Mouse (Mus musculus) right cerebral cortex, postnatal 10 days (tissue): ENCODE data around the gene Birc6.

Experiments
- DNase-seq, 2 experiments: peaks; one replicate each; pipeline ENCODE4 v3.0.0; 2021; ENCODE audit warnings: low spot score in 2 of 2

Birc6 gene

GRCm38 (mm10) chr17:74527729-74528607 lies at the start of gene Birc6:
TSS of gene Birc6 (plus strand) at chr17:74528295.
- DNase-seq: peak; percentile 100

DNA sequence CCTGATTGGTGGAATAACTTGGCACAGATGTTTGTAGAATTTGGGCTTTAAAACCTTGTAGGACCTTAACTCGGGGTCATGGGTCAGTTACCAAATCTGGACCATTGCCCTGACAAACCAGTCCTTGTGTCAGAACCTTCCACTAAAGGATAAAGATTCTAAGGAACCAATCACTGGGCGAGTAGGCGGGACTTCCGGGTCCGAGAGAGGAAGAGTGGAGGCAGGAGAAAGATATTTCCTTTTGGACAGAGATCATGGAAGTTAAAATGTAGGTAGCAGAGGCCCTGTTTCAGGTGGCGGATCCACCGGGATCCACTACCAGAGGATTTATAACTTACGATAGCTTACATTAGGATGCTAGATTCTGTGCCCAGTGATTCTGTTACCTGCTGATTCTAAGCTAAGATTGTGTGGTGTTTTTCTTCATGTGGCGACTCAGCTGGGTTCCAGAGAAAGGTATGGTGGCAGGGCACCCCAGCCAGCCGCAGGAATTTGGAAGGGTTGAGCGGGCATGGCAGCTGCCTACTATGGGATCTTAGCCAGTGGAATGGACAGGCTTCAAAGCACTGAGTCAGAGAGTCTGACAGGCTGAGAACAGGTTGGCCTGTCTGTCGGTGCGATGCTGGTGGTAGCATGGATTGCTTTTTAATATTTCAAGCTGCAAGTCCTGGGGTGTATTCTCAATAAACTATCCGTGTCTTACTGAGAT lies 47.6 kb upstream of the Birc6 start:
- DNase-seq: no peak

DNA sequence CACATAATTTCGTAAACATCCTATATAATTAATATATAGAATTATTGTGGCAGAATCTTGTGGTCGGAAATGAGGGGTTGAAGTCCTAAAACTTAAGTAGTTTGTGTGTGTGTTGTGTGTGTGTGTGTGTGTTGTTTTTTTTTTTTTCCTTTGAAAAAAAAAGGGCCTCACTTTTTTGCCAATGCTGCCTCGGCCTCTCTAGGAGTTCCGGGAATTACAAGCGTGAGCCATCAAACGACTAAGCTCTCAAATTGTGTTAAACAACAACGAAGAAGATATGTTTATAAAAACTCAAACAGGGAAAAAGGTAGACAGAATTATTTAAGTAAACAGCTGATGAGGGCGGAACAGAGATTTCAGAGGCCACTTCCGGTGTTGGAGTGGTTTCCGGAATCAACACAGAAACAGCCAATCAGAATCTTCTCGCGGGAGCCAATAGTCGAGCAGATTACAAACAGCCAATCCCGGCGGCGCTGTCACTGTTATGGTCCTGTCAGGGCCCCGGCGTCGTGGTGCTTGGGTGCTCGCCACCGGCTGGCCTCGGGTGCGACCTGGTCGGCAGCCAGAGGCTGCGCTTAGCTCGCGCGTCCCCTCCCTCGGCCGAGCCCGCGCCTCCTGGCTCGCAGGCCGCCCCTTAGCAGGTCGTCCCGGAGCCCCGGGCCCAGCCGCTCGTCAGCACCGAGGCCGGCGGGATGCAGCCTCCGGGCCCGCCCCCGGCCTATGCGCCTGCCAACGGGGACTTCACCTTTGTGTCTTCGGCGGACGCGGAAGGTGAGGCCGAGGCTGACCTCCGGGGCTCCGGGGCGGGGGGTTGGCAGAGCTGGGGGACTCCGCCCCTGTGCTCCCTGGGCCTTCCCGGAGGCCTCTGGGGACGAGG lies 38.8 kb upstream of the Birc6 start, which contains the start of gene Yipf4:
TSS of gene Yipf4 (plus strand) at position 470 of the 877 bp plus-strand sequence.
- peak; percentile 98 for DNase-seq

DNA sequence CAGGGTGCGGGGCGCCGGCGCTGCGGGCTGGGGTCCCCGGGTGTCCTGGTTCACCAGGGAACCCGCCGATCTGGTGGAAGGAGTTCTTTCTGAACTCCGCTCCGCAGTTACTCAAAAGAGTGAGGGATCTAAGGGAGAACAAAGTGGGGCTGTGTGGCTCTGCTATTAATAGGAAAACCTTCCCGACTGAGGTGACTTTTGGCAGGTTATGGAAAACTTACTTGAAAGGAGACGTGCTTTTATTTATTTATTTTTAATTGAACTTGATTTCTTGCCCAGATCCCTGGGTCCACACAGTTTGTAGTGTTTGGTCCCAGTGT lies 38.2 kb upstream of the Birc6 start:
- no peak for DNase-seq

GRCm38 (mm10) chr17:74491565-74491964 lies 36.5 kb upstream of the Birc6 start:
- no peak for DNase-seq

- DNase-seq: no peak
Observed at GRCm38 (mm10) chr17:74500204-74500603, 27.9 kb upstream of the Birc6 start.

GRCm38 (mm10) chr17:74501085-74501484 lies 27.0 kb upstream of the Birc6 start:
- DNase-seq: no peak

DNA sequence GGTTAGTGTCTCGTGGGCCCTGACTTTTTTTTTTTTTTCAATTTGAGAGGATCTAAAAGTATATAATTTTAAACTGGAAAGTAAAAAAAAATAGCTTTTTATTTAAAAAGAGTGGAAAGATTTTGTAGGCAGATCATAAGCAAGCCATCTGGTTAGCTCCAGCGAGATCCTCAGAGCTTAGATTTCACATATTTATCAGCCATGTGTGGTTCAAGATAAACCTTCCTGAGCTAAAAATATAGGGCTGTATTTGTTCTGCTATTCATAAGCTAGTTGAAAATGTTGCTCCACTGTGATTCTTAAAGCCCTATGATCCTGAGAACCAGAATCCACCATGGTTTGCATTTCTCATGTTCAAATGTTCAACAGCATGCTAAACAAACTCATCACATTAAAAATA lies 20.2 kb upstream of the Birc6 start:
- peak in 1 of 2 experiments; percentile 61 for DNase-seq

GRCm38 (mm10) chr17:74508600-74508999 lies 19.5 kb upstream of the Birc6 start:
- DNase-seq: no peak

GRCm38 (mm10) chr17:74512308-74512707 lies 15.8 kb upstream of the Birc6 start:
- DNase-seq: no peak

- DNase-seq: no peak
Observed at GRCm38 (mm10) chr17:74522797-74523723, 5.0 kb upstream of the Birc6 start.

GRCm38 (mm10) chr17:74526117-74526516 lies 2.0 kb upstream of the Birc6 start:
- no peak for DNase-seq

DNA sequence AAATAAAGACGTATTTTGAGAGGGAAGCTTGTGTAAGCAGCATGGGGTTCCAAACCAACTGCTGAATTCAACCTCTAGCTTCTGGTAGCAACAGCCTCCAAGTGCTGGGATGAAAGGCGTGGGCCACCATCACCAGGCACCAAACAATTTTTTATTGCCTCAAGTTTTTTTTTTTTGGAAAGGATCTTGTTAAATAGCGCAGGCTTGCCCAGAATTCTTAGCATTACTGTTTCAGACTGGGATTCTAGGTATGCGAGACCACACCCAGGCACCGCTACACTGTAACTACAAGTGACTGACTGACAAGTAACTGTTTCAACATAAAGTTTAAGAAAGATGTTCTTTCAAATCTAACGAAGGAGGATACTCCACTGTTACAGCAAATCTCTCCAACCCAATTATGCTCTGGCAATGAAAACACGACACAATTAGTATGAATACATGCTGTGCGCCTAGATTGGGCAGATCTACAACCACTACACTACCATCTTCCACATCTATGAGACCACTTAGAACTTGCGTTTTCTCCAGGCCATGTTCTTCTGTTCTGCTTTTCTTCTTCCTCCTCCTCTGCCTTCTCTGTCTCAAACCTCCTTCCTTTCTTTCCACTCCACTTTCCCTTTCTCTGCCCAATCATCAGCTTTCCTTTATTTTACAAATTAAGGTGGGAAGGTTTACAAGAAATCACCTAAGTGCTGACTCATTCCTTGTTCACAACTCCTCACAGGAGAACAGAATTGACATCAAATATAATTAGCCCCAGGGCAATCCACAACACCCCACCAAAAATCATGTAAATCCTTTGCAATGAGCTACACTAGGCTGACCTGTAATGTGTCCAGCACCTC lies 1.1 kb upstream of the Birc6 start:
- no peak for DNase-seq

DNA sequence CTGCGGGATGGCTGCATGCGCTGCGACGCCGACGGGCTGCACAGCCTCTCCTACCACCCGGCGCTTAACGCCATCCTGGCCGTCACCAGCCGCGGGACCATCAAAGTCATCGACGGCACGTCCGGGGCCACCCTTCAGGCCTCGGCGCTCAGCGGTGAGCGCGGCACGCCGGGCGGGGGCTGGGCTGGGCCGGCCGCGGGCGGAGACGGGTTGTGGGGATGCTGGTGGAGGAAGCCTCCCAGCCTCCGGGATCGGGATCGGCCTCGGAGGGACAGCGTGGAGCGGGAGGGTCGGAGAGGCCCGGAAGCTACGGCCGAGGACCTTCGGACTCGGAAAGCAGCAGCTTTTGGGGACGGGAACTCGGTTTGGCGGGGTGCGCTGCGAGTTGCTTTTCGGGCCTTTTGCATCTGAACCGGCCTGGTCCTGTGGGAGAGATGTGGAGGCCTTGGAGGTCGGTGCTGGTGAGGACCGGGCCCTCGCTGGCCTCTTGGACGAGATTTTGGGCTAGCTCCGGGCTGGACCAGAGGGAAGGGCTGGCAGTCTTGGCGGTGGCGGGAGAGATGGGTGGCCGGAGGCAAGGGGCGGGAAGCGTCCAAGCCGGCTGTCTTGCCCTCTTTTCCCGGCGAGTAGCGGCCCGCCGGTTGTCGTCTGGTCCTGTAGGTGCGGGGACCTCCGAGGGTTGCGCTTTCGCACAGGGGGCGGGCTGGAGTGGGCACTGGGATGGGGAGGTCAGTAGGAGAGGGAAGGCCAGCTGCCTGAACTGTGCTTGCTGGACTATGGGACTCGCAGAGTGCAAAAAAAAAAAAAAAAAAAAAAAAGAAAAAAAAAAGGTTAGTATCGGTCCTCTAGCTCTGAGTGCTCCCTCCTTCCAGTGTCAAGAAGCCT lies 795 bp downstream of the Birc6 start:
- peak in 1 of 2 experiments; percentile 55 for DNase-seq

DNA sequence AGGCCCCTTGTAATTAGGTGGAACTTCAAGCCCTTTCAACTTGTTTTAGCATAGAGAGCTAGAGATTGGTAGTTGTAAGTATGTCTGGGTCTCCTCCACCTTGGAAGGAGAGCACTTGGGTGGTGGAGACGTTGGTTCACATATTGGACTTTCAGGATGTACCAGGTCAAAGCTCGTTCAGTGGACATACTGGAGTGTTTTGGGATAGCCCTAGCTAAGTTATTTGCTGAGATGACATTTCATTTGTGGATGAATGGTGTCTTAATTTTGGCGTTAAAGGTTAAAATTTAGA lies 1.4 kb downstream of the Birc6 start:
- no peak for DNase-seq

- no peak for DNase-seq
Observed at GRCm38 (mm10) chr17:74534971-74535370, 6.9 kb downstream of the Birc6 start.

- DNase-seq: no peak
Observed at GRCm38 (mm10) chr17:74537526-74537925, 9.4 kb downstream of the Birc6 start.

GRCm38 (mm10) chr17:74543615-74544014 lies 15.5 kb downstream of the Birc6 start:
- no peak for DNase-seq

DNA sequence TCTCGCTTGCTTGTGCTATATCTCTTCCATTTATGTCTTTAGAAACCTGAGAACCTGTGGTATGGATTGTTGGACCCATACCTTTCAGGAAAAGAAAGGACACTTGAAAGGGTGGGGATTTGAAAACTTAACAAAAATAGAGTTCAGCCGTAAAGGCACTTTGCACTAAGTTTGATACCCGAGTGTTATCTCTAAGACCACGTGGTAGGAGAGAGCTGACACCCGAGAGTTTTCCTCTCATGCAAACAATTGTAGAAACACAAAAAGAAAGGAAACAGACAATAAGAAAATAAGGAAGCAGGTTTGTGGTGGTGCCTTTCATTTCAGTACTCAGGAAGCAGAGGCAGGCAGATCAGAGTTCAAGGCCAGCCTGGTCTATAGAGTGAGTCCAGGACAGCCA lies 26.0 kb downstream of the Birc6 start:
- DNase-seq: no peak
